Mouse (Mus musculus): ENCODE data around the gene Engase.

Engase gene

DNA sequence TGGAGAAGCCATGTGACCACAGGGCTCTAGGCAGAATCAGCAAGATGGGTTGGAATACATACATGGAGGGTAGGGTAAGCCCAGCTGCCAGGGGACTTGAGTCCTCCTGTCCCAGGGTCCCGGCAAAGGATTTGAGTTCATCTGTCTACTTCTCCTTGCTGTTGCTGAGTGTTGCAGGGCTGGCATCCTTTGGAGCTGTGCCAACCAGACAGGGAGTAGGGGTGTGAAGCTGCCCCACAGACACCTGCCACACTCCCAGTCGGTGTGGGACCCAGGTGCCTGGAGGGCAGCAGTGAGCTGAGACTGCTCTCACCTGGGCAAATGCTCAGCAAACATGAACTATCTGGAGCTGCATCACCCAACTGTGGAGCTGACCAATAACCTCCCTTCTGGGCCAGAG lies 44.3 kb downstream of the Engase start:
- no peak for DNase-seq (ENCODE audit: low read depth in 1 of 2, low spot score in 2 of 2)

DNA sequence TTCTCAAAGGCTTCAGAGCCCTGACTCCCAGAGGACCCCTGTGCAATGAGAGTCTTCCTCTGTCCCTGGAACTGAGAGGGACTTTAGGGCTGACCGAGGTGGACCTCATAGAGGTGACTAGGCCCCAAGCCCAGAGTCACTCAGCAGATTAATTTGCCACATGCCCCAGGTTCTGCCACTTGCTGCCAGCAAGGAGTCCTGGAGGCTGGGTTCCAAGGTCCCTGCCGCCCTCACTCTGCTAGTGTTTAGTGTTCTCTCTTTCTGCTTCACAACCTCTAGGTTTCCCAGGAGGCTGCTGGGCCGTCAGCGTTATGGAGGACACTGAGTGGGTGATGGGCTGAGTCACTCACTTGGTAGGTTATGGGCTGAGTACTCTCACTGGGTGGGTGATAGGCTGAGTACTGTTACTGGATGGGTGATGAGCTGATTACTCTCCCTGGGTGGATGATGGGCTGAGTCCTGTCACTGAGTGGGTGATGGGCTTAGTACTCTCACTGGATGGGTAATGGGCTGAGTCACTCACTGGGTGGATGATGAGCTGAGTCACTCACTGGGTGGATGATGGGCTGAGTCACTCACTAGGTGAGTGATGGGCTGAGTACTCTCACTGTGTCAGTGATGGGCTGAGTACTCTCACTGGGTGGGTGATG lies 47.0 kb downstream of the Engase start:
- DNase-seq (ENCODE audit: low read depth in 1 of 2, low spot score in 2 of 2) = no peak

DNA sequence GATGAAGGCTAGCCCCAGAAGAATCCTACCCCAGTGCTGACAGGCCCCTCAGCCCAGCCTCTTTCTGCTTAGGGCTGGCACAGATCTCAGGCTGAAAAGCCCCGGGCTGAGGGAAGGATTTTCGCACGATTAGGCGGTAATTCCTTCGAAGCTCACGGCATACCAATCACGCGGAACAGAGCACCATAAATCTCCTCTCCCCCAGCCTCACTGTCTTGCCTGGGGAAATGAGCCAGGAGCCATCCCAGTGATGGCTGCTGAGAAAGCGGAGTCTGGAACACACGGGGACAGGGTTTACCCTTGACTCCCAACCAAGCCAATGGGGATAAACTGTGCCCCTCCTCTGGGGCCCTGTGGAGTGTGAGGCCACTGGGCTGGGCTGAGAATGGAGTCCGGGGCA lies 48.4 kb downstream of the Engase start:
- DNase-seq (ENCODE audit: low read depth in 1 of 2, low spot score in 2 of 2) = no peak

DNA sequence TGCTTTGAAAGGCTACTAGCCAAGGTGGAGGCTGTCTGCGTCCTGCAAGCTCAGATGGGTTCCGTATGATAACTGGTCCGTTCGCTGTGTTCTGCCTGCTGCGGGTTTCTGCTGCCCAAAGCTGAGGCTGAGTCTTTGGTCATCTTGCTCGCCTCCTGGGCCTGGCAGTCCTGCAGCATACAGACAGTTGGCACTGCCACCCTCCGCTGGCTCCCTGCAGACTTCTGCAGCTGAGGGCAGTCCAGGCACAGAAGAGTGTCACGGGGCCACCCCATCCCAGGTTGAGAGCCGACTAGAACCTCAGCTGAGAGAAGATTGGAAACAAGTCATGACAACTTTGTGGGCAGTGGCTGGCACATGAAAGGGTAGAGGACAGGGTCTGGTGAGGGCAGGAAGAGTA lies 52.1 kb downstream of the Engase start:
- no peak for DNase-seq (ENCODE audit: low read depth in 1 of 2, low spot score in 2 of 2)

DNA sequence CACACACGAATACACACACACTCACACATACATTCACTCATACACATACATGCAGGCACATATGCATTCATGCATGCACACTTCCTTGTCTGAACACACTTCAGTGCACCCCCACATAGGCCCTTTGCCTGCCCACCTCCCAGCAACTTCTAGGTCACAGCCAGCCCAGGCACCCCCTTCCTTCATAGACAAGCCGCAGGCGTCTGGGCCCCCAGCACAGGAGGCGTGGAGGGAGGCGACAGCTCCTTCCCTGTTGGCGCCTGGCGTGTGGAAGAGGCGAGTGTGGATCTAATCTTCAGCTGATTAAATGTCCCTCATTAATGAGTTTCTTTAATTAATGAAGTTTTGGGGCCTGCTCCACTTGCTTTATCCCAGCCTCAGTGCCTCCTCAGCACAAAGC lies 53.7 kb downstream of the Engase start:
- no peak for DNase-seq (ENCODE audit: low read depth in 1 of 2, low spot score in 2 of 2)

DNA sequence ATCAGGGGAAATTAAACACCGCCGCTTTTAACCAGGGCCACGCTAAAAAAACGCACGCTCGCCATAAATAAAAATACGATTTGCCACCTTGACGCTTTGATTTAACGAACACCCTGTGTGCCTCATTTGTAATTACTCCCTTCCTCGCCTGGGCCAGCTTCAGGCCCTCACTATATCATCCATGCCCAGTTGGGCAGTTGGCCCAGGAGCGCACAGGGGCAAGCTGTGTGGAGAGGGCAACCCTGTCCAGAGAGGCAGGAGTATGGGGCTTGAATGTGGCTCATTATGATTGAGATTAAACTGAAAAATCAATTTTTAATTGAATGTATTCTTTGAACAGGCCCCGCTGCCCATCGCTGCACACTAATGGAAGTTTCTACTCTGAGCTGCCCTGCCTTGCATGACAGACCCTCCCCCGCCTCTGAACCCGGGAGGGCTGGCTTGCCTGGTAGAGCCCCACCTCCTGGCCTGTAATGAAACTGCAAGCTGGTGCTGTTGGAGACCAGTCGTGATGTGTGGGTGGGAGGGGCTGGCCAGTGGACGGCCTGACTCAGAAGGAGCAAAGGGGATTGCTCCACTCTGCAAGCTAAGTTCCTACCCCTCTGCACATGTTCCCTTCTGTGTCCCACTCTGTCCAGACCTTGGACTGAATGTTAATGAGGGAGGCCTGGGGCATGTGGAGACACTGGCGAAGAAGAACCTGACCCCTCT lies 57.9 kb downstream of the Engase start:
- no peak for DNase-seq (ENCODE audit: low read depth in 1 of 2, low spot score in 2 of 2)

DNA sequence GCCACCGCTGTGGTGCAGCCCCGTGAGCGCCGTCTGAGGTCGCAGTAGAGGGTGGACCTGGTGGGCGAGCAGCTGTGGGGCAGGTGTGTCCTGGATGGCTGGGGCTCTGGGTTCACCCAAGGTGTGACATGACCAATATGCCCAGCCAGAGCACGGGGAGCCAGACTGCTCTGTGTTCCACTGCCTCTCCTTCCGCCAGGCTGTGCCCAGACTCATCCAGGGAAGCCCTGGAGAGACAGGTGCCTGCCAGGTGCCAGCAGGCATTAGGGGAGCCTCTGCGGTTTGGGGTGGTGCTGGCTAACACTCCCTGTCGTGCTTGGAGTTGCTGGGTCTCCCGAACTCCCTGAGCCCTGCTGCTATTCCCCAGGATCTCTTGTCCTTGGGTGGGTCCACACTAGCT lies 61.4 kb downstream of the Engase start:
- DNase-seq (ENCODE audit: low read depth in 1 of 2, low spot score in 2 of 2) = no peak

Data from monocyte, adult 2 months (primary cell).